8 mouse cellular contexts compared by ENCODE assay signal in the genomic region with DNA sequence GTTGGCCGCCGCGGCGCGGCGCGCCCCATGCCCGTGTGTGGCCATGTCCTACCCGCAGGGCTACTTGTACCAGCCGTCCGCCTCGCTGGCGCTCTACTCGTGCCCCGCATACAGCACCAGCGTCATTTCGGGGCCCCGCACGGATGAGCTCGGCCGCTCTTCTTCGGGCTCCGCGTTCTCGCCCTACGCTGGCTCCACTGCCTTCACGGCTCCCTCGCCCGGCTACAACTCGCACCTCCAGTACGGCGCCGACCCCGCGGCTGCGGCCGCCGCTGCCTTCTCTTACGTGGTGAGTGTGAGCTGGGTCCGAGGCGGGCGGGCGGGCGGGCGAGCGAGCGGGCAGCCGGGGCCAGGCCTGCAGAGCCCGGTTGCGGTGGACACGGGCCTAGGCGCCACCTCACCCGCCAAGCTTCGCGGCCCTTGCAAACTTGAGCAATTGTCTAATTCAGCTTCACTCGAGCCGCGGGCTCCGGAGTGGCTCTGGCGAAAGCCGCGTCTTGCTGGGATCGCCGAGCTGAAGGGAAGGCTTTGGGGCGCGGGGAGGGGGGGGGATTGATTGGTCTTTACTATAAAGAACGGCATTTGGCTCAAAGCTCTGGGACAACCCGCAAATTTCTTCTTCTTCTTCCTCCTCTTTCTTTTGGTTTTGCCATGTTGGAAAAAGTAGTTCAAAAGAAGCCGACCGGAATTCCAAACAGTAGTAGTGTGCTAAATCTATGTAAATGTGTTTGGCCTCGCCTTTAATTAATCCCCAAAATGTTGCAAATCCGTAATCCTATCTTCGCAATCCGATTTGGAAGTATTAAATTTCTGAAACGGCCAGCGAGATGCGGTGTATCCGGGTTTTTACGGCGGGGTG. TPM values are rescaled to one million over a fixed set of nuclear protein-coding genes. Genes with fewer than 3 reads are reported as not detected.
DNase-seq lines count a peak whose midpoint lies in the region; ATAC-seq and TF ChIP-seq lines count a peak whose summit lies in the region.

No protein-coding gene starts in this region.

- H3K4me2 ChIP-seq in forebrain, embryonic 14.5 days (ENCODE audit: low read length), result peak overlapping the region; percentile 83
- H3K4me2 ChIP-seq in midbrain, embryonic 13.5 days (replicated peaks), result peak overlapping the region; percentile 81

- under 1% methylated on average over 70 of the region's 80 CpGs for WGBS in forebrain, embryonic 14.5 days
- under 1% methylated on average over 79 of the region's 80 CpGs for WGBS in midbrain, embryonic 13.5 days

- peak overlapping the region; percentile 14; the same call in 1 of the 2 replicates for H3K27ac ChIP-seq in forebrain, embryonic 14.5 days (ENCODE audit: low read depth, low read length)
- peak overlapping the region; percentile 99 for H3K27ac ChIP-seq in midbrain, embryonic 13.5 days

- H3K4me1 ChIP-seq in forebrain, embryonic 14.5 days (ENCODE audit: control insufficient read depth, insufficient read depth, low read length), result peaks cover 15% of the 10 kb centered on the region
- H3K4me1 ChIP-seq in midbrain, embryonic 13.5 days (replicated peaks), result peaks cover 64% of the 10 kb centered on the region

- ATAC-seq in Patski, result peak; percentile 1
- ATAC-seq in forebrain, embryonic 14.5 days, result no peak
- peak; percentile 2; the same call in 1 of the 2 replicates for ATAC-seq in midbrain, embryonic 13.5 days

- in situ Hi-C loops in Patski (cut with MboI; ENCODE audit: low pct_unique_long_range_greater_than_20kb), result loop anchor here (5.0 kb wide), 5 partner anchors 254 to 966 kb away; no protein-coding TSS in a partner anchor

- POLR2A ChIA-PET in Patski (lab: Charles Lee), result interaction anchor here (0.5 to 9.8 kb wide), 5 partner anchors 22 to 829 kb away, joined by 3 to 60 read pairs (median 5); partner anchors contain the start of gene Irx3

- no peaks in the 10 kb centered on the region for H3K9me3 ChIP-seq in forebrain, embryonic 14.5 days (replicated peaks; ENCODE audit: control insufficient read depth, low read length)
- no peaks in the 10 kb centered on the region for H3K9me3 ChIP-seq in midbrain, embryonic 13.5 days

- H3K9ac ChIP-seq in forebrain, embryonic 14.5 days (ENCODE audit: low read length), result peak overlapping the region; percentile 50
- H3K9ac ChIP-seq in midbrain, embryonic 13.5 days (replicated peaks), result peak overlapping the region; percentile 99

- peak overlapping the region; percentile 56 for H3K4me3 ChIP-seq in forebrain, embryonic 14.5 days (ENCODE audit: low read depth, low read length)
- peak overlapping the region; percentile 83 for H3K4me3 ChIP-seq in midbrain, embryonic 13.5 days (replicated peaks)

- CTCF ChIA-PET in Patski (lab: Charles Lee), result interaction anchor here (0.9 to 8.0 kb wide), 5 partner anchors 19 to 979 kb away, joined by 3 to 58 read pairs (median 3); partner anchors contain the start of gene Irx3

- TF ChIP-seq CTCF in Patski (IDR thresholded peaks at IDR 0.05), result no peak

- H3K27me3 ChIP-seq in Patski, result no peaks in the 10 kb centered on the region
- peaks cover 78% of the 10 kb centered on the region for H3K27me3 ChIP-seq in forebrain, embryonic 14.5 days (replicated peaks; ENCODE audit: control insufficient read depth, insufficient read depth, low read length)
- H3K27me3 ChIP-seq in midbrain, embryonic 13.5 days, result peaks cover 11% of the 10 kb centered on the region; the same call in 1 of the 2 replicates

- peak; percentile 18 to 32 for DNase-seq in layer of hippocampus, postnatal 10 days (ENCODE audit: low spot score in 2 of 2)
- DNase-seq in layer of hippocampus, adult 8-10 months (ENCODE audit: low spot score in 2 of 2), result no peak
- DNase-seq in Patski (ENCODE audit: low read depth, low spot score), result no peak
- DNase-seq in forebrain, embryonic 14.5 days (ENCODE audit: low spot score), result peak; percentile 32
- DNase-seq in kidney, adult 9 months, result peak; percentile 28
- DNase-seq in natural killer cell, adult 2 months (ENCODE audit: low spot score in 2 of 2), result no peak
- DNase-seq in frontal cortex, postnatal 36 days (ENCODE audit: low spot score in 2 of 2), result no peak

- no peaks in the 10 kb centered on the region for H3K36me3 ChIP-seq in forebrain, embryonic 14.5 days (ENCODE audit: control insufficient read depth, insufficient read depth, low read length)
- peaks cover 9% of the 10 kb centered on the region for H3K36me3 ChIP-seq in midbrain, embryonic 13.5 days

RNA-seq across cellular contexts. Expression of gene Irx5, which starts 0.9 kb away (rescaled TPM):
- total RNA-seq in layer of hippocampus, postnatal 10 days (2021), result under 1 TPM; 0.18 to 0.32 TPM
- total RNA-seq in layer of hippocampus, adult 8-10 months (2022), result under 1 TPM in 3 of 4 experiments, not detected in 1; 0.18 to 0.49 (median 0.20) TPM
- 17.5 TPM for polyA plus RNA-seq in Patski (2021)
- 1.3 and 2.0 TPM in 2 replicates for polyA plus RNA-seq in forebrain, embryonic 14.5 days (2014; fragmentation: Nextera tagmentation; extraction: Ambion mirVana)
- 24.6 and 30.6 TPM in 2 replicates for polyA plus RNA-seq in midbrain, embryonic 13.5 days (2015; fragmentation: Nextera tagmentation; extraction: Ambion mirVana)

Comparison
In these comparisons a context has a peak if more than half of its experiments do, and no peak if none do; other contexts are left out.
1. DNase-seq: peak in layer of hippocampus, postnatal 10 days (2 of 2), forebrain, embryonic 14.5 days (single experiment) and kidney, adult 9 months (single experiment); none in layer of hippocampus, adult 8-10 months (0 of 2), Patski (single experiment), natural killer cell, adult 2 months (0 of 2) and frontal cortex, postnatal 36 days (0 of 2).